Mouse (Mus musculus) olfactory bulb, adult 2 months (tissue): ENCODE measurements at regions not wholly inside any gene's neighbourhood (a gene's known extent, or its start where the extent isn't known, plus 50 kb on each side); places are given as distances from the start of the nearest gene placed in this dataset.

Experiments
- H3K27ac ChIP-seq: fragments of 200-500 bp; 2 replicates; pipeline ENCODE4 v1.5.1; 2012; ENCODE audit warnings: low read depth, low read length; ENCODE audit not compliant: insufficient read depth
- H3K4me1 ChIP-seq: fragments of 200-500 bp; 2 replicates; pipeline ENCODE4 v1.6.1; 2012; ENCODE audit warnings: low read length; ENCODE audit not compliant: control insufficient read depth, insufficient read depth
- H3K4me3 ChIP-seq: fragments of 200-500 bp; 2 replicates; pipeline ENCODE4 v1.5.1; 2012; ENCODE audit warnings: mild to moderate bottlenecking, low read depth, low read length, moderate library complexity; ENCODE audit not compliant: insufficient read depth
- CTCF ChIP-seq: fragments of 200-500 bp; IDR thresholded peaks from 2 replicates; pipeline ENCODE4 v1.5.1; 2012; ENCODE audit warnings: low read depth, mild to moderate bottlenecking, low read length, moderate library complexity; ENCODE audit not compliant: insufficient read depth
- POLR2A ChIP-seq: fragments of 200-500 bp; IDR thresholded peaks from 2 replicates; pipeline ENCODE4 v1.6.1; 2012; ENCODE audit warnings: mild to moderate bottlenecking, low read depth, low read length, moderate library complexity; ENCODE audit not compliant: insufficient read depth
- WGBS: fragments of 180-500 bp; shearing (Covaris S2); methylation state at CpG from one replicate; pipeline ENCODE4 v1.1.7; 2018; 5-methylcytosine and 5-hydroxymethylcytosine counted together

- TF ChIP-seq POLR2A (no peak), CTCF (no peak)
- H3K4me1 ChIP-seq: no peaks in the 10 kb centered on the region
- H3K27ac ChIP-seq: no peak overlapping the region
- H3K4me3 ChIP-seq: no peak overlapping the region
- 62% methylated on average over 14 of the region's 14 CpGs for WGBS
These were observed 110.2 kb upstream of the Zeb2 start for GRCm38 (mm10) chr2:45227276-45227944.

- no peak for TF ChIP-seq POLR2A
- TF ChIP-seq CTCF: no peak
- no peak overlapping the region for H3K4me3 ChIP-seq
- 66% methylated on average over 4 of the region's 4 CpGs for WGBS
- H3K27ac ChIP-seq: no peak overlapping the region
- H3K4me1 ChIP-seq: no peaks in the 10 kb centered on the region
These were observed 108.8 kb upstream of the Zeb2 start for GRCm38 (mm10) chr2:45226045-45226370.

GRCm38 (mm10) chr2:45225364-45226044 lies 108.3 kb upstream of the Zeb2 start:
- TF ChIP-seq CTCF (no peak), POLR2A (no peak)
- Histone ChIP-seq H3K4me3 (no peak overlapping the region), H3K4me1 (no peaks in the 10 kb centered on the region), H3K27ac (no peak overlapping the region)
- 63% methylated on average over 9 of the region's 9 CpGs for WGBS

GRCm38 (mm10) chr2:45222213-45222612 lies 105.0 kb upstream of the Zeb2 start:
- H3K27ac ChIP-seq: no peak overlapping the region
- no peak overlapping the region for H3K4me3 ChIP-seq
- WGBS: 84% methylated on average over 13 of the region's 13 CpGs
- H3K4me1 ChIP-seq: peaks cover 3% of the 10 kb centered on the region
- TF ChIP-seq POLR2A (no peak), CTCF (no peak)

- Histone ChIP-seq H3K4me1 (peaks cover 3% of the 10 kb centered on the region), H3K27ac (no peak overlapping the region), H3K4me3 (no peak overlapping the region)
- TF ChIP-seq POLR2A (no peak), CTCF (no peak)
- 48% methylated on average over 5 of the region's 5 CpGs for WGBS
These were observed 102.7 kb upstream of the Zeb2 start for GRCm38 (mm10) chr2:45219851-45220250.

GRCm38 (mm10) chr2:45212833-45213232 lies 95.6 kb upstream of the Zeb2 start:
- no peak for TF ChIP-seq CTCF
- no peak for TF ChIP-seq POLR2A
- Histone ChIP-seq H3K27ac (no peak overlapping the region), H3K4me3 (no peak overlapping the region), H3K4me1 (no peaks in the 10 kb centered on the region)
- WGBS: 82% methylated on average over 2 of the region's 2 CpGs

- no peak overlapping the region for H3K27ac ChIP-seq
- no peaks in the 10 kb centered on the region for H3K4me1 ChIP-seq
- TF ChIP-seq CTCF (no peak), POLR2A (no peak)
- 95% methylated on average over 6 of the region's 6 CpGs for WGBS
- no peak overlapping the region for H3K4me3 ChIP-seq
These were observed 91.3 kb upstream of the Zeb2 start for GRCm38 (mm10) chr2:45208526-45208925.

GRCm38 (mm10) chr2:45205756-45206155 lies 88.6 kb upstream of the Zeb2 start:
- WGBS: 73% methylated on average over 6 of the region's 6 CpGs
- H3K4me1 ChIP-seq: no peaks in the 10 kb centered on the region
- TF ChIP-seq CTCF: no peak
- no peak for TF ChIP-seq POLR2A
- no peak overlapping the region for H3K27ac ChIP-seq
- no peak overlapping the region for H3K4me3 ChIP-seq

DNA sequence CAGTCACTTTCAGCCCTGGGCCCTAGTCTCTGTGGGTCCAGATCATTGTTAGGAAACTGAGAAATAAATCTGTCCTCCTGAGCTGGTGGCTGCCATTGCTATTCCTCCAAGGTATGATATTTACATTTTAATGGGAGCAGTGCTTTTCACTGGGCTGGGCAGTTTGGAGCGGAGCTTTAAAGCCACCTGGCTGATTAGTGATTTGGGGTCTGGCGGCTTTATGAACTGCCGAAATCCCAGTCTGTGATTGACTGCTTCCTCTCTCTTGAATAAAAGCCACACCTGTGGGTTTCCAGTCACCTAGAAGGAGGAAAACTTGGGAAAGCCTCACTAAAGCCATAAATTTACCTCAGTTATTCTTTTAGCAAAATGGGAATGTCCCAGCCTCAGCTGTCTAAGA lies 88.0 kb upstream of the Zeb2 start:
- H3K27ac ChIP-seq: no peak overlapping the region
- WGBS: 96% methylated on average over 3 of the region's 3 CpGs
- H3K4me3 ChIP-seq: no peak overlapping the region
- H3K4me1 ChIP-seq: no peaks in the 10 kb centered on the region
- no peak for TF ChIP-seq POLR2A
- no peak for TF ChIP-seq CTCF
